ENCODE assay signal across 26 mouse cellular contexts in the genomic region with DNA sequence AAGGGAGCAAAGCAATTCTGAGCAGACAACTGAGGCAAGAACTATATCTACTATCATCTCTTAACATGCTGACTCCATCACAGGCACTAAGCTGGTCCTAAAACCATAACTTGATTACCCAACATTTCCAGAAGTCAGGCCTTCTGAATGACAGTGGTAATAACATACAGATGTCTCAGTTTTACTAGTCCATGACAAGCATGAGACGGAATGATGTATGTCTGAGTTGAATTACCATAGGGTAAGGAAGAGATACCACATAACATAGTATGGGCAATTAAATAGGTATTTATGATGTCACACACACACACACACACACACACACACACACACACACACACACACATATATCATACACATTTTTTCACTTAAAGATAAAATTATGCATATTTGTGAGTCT. TPM values are rescaled to one million over a fixed set of nuclear protein-coding genes. Genes with fewer than 3 reads are reported as not detected.
"Had no signal": no experiment of that assay in that cellular context is flagged by ENCODE, and none has a peak within 500 bp of the region (broad histone marks: within the 10 kb centered on the region; RNA-seq: fewer than 3 reads in every experiment).

No protein-coding gene starts in this region.

- H3K4me3 ChIP-seq: heart, adult 2 months; heart, embryonic 13.5 days; heart, embryonic 15.5 days; hindbrain, embryonic 13.5 days; hindbrain, embryonic 15.5 days; kidney, embryonic 15.5 days; limb, embryonic 13.5 days; limb, embryonic 15.5 days had no signal

- H3K4me1 ChIP-seq: heart, embryonic 13.5 days; heart, embryonic 15.5 days; hindbrain, embryonic 13.5 days; hindbrain, embryonic 15.5 days; kidney, embryonic 15.5 days; limb, embryonic 15.5 days had no signal

- H3K9me3 ChIP-seq: heart, embryonic 13.5 days; heart, embryonic 15.5 days; hindbrain, embryonic 13.5 days; hindbrain, embryonic 15.5 days; kidney, embryonic 15.5 days; limb, embryonic 13.5 days; limb, embryonic 15.5 days had no signal

- ATAC-seq: hindbrain, postnatal 0 days; intestine, embryonic 16.5 days had no signal

- DNase-seq: gastrocnemius, postnatal 14 days; gastrocnemius, postnatal 36 days; heart, adult 11 months; heart, adult 2 months; heart, postnatal 14 days; heart, postnatal 36 days; kidney, adult 11 months; kidney, adult 2 months; kidney, adult 9 months; kidney, postnatal 14 days; kidney, postnatal 36 days; layer of hippocampus, adult 9-11 months; layer of hippocampus, postnatal 36 days; left cerebral cortex, postnatal 4 days had no signal

- H3K4me2 ChIP-seq: heart, embryonic 11.5 days; heart, embryonic 13.5 days; heart, embryonic 15.5 days; hindbrain, embryonic 13.5 days; hindbrain, embryonic 15.5 days; kidney, embryonic 15.5 days; limb, embryonic 13.5 days; limb, embryonic 15.5 days had no signal

- H3K27me3 ChIP-seq: heart, embryonic 13.5 days; heart, embryonic 15.5 days; hindbrain, embryonic 13.5 days; hindbrain, embryonic 15.5 days; kidney, embryonic 15.5 days; limb, embryonic 15.5 days had no signal

- H3K9ac ChIP-seq: heart, embryonic 13.5 days; heart, embryonic 15.5 days; hindbrain, embryonic 13.5 days; hindbrain, embryonic 15.5 days; kidney, embryonic 15.5 days; limb, embryonic 13.5 days; limb, embryonic 15.5 days had no signal

- H3K36me3 ChIP-seq: heart, embryonic 13.5 days; heart, embryonic 15.5 days; hindbrain, embryonic 13.5 days; hindbrain, embryonic 15.5 days; kidney, embryonic 15.5 days; limb, embryonic 13.5 days; limb, embryonic 15.5 days had no signal

- H3K27ac ChIP-seq: heart, adult 2 months; heart, embryonic 13.5 days; heart, embryonic 15.5 days; hindbrain, embryonic 13.5 days; hindbrain, embryonic 15.5 days; hindbrain, postnatal 0 days; kidney, embryonic 15.5 days; kidney, postnatal 0 days; limb, embryonic 13.5 days; limb, embryonic 15.5 days had no signal

RNA-seq across cellular contexts. Expression of gene Bbox1, which starts 26.4 kb away (rescaled TPM):
- polyA plus RNA-seq: heart, embryonic 11.5 days; heart, embryonic 13.5 days; hindbrain, embryonic 11.5 days; hindbrain, embryonic 13.5 days had no signal
